Mouse (Mus musculus) neutrophil, adult 65 days (primary cell): ENCODE measurements around the gene Cks1b. TPM values are rescaled to one million over a fixed set of nuclear protein-coding genes. Genes with fewer than 3 reads are reported as not detected.

Experiments used
- total RNA-seq: library from RNA; stranded (reverse); gene quantifications from 2 replicates; pipeline ENCODE4 v1.2.4, GENCODE M21; 2023

The Cks1b gene
- total RNA-seq = 34.9 and 36.5 TPM in 2 replicates

DNA sequence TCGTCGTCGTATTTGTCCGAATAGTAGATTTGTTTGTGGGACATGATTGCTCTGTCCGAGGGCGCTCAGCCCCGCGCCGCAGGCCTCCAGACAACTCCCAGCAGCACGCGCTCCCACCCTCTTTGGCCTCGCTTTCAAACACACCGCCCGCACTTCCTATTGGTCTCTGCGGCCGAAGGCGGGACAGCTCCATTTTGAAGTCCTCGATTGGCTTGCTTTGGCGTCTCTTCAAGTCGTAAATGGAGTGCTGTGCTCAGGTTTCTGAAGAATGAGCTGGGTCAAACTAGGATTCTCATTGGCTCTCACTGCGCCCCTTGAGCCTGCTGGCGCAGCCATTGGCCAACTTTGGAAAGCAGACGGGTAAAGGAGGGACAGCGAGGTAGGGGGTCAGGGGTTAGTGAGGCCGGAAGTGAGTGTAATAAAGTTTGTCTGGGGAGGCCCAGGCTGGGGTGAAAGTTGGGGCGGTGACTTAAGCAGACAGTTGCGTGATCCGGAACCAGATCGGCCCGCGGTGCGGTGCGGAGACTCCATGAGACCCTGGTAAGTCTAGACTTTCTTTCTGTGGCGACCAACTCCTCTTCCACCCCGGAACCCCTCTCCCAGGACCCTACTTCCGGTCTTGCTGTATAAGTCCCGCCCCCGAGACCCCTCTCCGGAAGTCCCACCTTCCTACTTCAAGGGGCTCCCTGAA lies at the start of gene Cks1b, which contains the start of gene Shc1:
Gene Cks1b (minus strand): TSS at position 214 of the 691 bp plus-strand sequence.
Gene Shc1 (plus strand): TSS at position 274 of the 691 bp plus-strand sequence.

DNA sequence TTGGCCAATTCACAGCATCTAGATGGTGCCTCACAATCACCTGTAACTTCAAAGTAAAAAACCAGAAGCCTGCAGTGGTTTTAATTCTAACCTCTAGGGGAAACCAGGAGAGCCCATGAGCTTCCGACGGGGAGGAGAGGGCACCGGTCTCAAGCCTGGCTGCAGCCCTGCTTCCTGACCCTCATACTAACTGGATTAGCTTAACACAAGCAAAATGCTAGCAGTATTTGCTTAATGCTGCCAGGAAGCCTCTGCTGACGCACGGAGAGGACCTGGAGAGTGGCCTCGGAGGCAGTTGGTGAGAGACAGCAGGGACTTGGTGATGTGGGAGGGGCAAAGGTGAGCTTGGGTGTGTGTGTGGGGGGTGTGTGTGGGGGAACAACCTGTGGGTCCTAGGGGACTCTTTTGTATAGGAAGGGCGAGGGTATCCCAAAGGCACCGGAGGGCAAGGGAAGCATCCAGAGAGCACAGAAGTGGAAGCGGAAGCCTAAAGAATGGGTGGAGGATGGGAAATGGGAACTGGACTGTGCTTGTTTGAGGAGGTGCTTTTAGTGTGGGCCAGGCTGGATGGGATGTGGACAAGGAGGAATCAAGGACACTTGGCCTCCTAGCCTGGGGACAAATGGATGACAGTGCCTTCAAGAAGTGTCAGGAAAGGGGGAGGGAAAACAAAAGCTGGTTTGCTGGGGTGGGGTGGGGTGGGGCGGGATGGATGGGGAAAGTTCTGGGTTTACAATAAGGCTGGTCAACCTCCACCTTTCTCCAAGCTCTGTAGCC lies 36.4 kb upstream of the Cks1b start, which contains the start of gene Pmvk:
Gene Pmvk (plus strand): TSS at position 141 of the 777 bp plus-strand sequence.

DNA sequence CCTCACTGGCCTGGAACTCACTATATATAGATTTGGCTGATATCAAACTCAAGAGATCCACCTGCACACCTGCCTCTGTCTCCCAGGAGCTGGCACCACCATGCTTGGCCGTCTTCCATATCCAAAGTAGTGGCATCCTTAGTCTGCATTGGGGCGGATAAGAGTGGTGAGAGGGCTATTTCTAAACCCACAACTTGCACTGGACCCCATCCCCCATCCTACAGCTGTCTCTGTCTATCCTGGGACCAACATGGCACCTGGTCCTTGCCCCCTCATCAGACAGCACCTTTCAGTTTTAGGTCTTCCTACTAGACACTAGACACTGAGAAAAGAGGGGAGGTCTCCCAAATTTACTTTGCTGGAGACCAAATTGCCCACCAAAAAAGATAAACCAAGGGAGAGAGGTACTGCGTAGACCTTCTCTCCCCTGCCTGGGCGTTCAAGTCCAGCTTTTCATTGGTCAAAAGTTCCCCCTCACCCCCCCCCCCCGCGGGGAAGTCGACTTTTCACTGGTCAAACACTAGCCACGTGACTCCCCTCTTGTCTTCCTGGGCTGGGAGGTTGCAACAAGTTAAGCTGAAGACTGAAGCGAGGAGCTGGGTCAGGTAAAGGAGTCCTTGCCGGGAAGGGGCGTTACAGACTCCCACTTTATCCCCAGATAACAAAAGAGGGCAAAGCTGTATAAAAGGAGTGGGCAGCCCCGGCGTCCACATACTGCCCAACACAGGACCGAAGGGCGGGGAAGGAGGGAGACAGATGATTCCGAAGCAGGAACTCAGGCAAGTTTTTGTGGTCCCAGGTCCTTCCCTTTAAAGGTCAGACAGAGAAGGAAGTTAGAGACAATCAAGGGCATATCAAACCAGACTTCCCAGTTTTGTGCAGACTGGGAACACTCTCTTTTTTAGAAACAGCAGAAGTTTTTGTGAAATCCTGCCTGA lies 18.3 kb upstream of the Cks1b start, which contains the start of gene Pbxip1:
Gene Pbxip1 (plus strand): TSS at position 531 of the 938 bp plus-strand sequence.

DNA sequence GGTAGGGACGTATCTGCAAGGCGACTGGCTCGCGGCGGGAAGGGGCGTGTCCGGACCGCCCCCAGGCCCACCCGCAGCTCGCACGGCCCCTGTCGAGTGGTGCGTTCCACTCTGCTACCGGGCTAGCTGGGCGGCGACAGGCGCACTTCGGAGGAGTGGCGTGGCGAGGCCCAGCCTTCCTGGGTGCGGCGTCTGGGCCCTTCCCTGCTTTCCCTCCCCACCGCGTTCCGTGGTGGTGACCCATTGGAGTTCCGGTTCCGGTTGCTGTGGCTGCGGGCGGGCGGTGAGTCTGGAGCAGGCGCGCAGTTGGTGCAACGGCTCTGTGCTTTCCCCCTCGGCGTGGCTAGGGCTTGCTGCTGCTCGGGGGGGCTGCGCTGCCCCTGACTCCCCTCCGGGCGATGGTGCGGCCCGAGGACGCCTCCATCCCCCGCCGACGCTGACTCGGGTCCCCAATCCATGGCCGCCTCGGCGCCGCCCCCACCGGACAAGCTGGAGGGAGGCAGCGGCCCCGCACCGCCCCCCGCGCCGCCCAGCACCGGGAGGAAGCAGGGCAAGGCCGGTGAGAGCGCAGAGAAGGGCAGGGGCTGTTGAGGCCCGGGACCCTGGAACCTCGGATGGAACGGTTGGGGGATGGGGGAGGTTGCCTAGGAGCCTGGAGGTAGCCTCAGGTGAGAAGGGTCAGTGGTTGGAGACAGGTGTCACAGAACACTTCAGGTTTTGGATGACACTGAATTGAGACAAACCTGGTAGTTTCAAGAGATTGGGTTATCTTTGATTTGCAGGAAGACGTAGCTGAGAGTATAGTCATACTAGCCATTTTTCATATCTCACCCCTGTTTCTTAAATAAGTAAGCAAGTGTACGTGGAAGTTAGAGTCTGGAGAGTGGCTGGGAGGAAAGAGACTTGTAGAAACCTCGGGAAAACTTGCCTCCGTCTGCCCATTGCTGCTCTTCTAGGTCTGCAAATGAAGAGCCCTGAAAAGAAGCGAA lies 12.3 kb upstream of the Cks1b start, which contains the start of gene Pygo2:
Gene Pygo2 (plus strand): TSS at position 44 of the 989 bp plus-strand sequence.

DNA sequence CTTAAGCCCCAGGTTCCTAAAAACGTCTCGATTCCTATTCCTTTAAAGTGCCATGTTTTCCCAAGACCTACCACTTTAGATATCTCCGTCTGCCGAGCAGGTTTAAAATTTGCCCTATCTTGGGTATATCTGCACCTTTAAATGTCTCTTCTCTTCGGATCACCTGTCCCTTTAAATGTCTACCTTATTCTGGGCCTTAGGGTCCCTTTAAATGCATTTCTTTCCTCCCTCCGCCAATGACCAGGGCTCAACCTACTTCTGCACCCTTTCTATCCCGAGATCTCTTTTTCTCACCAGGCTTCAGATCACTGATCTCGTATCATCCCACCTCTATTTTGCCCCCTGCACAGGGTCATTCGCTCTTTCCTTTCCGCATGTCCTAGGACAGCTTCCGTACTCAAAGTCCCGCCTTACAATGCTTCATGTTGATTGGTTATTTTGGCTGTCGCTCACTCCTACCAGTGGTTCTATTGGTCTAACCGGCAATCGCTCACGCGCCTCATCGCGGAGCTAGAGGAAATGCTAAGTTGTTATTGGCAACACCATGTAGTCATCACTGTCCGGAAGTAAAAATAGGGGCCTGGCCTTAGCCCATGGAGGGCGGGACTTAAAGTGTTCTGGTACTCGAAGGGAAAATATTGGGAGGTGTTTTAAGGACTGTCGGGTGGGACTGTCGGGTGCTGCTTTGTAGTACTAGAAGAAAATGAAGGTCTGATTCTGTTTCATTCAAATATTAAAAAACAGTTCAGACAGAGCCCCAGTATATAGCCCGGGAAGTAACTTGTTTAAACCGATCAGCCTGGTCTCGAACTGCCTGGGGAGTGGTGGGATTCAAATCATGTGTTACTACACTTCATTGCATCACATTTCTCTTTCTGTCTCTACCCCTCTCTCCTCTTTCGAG lies 6.4 kb downstream of the Cks1b start, which contains the start of gene Flad1:
Gene Flad1 (minus strand): TSS at position 381 of the 904 bp plus-strand sequence.

DNA sequence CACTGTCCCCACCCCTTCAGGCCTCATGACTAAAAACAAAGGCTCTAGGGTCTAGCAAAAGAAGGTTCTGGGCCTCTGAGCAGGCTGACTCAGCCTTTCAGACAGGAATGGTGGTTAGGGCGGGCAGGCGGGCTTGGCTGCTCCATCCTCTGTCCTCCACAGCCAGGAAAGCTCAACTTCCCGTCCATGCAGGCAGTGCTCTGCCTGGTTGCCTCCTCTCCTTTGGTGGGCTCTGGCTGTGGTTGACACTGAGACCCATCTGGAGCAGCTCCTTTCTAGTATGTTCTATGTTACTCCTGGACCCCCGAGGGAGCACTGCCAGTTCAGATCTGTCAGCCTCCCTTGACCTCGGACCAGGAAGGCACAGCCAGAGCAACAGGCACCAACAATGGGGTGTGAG lies 15.5 kb downstream of the Cks1b start, which contains the start of gene Lenep:
Gene Lenep (minus strand): TSS at position 101 of the 400 bp plus-strand sequence.

DNA sequence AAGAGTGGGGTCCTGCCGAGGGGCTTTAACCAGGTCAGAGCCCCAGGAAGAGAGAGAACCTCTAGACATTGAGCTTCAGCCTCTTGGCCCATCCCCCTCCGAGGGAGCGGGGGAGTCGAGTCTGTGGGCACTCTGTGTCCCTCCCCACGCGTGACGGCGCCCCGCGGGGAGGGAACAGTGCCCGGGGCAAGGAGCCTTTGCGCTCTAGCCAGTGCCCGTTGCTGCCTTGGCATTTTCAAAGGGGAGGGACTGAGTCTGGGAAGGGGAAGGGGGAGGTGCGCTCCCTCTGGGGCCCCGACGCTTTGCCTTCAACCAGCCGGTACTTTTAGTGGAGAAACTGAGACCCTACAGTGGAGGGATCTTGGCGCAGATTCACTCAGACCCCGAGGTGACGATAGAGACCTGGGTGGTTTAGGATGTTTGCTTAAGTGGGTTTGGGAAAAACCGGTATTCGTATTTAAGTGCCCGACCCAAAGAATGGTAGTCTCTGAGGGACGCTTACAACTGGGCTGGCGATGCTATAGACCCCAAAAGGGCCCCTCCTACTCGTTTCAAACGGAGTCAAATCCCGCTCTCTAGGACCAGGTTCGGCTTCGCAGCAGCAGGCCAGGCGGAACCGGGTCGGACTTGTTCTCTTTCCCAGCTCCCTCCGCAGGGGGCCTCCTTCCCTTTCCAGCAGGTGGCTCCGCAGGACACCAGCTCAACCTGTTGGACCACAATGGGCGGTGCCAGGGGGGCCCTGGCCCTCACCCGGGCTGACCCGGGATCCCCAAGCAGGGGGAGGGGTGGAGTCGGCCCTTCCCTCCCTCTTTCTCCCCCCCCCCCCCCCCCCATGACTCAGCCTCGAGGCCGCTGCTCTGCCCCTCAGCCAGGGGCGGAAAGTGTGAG lies 23.9 kb downstream of the Cks1b start, which contains the start of gene Zbtb7b:
Gene Zbtb7b (minus strand): TSS at position 771 of the 888 bp plus-strand sequence.

Other genes with a start within 250 kb of the Cks1b start
- gene Scamp3, start 240.9 kb downstream of the Cks1b start, total RNA-seq = 34.0 and 35.9 TPM in 2 replicates
- 5.8 and 6.9 TPM in 2 replicates for gene Fam189b, start 235.2 kb downstream of the Cks1b start, total RNA-seq
- 78.7 and 83.6 TPM in 2 replicates for gene Gba, start 215.5 kb downstream of the Cks1b start, total RNA-seq
- gene Thbs3, start 203.2 kb downstream of the Cks1b start, total RNA-seq = 1.1 and 1.2 TPM in 2 replicates
- gene Mtx1, start 191.3 kb downstream of the Cks1b start, total RNA-seq = 50.5 and 53.4 TPM in 2 replicates
- not detected in 2 replicates for gene Muc1, start 189.3 kb downstream of the Cks1b start, total RNA-seq
- 29.1 and 52.6 TPM in 2 replicates for gene Krtcap2, start 172.4 kb downstream of the Cks1b start, total RNA-seq
- gene Trim46, start 172.1 kb downstream of the Cks1b start, total RNA-seq = 0.41 and 0.88 TPM in 2 replicates
- gene Dpm3, start 159.0 kb downstream of the Cks1b start, total RNA-seq = 32.9 and 36.0 TPM in 2 replicates
- 16.1 and 18.9 TPM in 2 replicates for gene Slc50a1, start 147.8 kb downstream of the Cks1b start, total RNA-seq
- gene Efna1, start 137.2 kb downstream of the Cks1b start, total RNA-seq = not detected in 2 replicates
- gene Efna3, start 95.4 kb downstream of the Cks1b start, total RNA-seq = not detected in 2 replicates
- not detected in 2 replicates for gene Efna4, start 80.4 kb downstream of the Cks1b start, total RNA-seq
- 100 and 106 TPM in 2 replicates for gene Adam15, start 68.4 kb downstream of the Cks1b start, total RNA-seq
- not detected in 2 replicates for gene Dcst2, start 56.4 kb downstream of the Cks1b start, total RNA-seq
- not detected in 2 replicates for gene Dcst1, start 53.1 kb downstream of the Cks1b start, total RNA-seq
- gene Zbtb7b, start 23.6 kb downstream of the Cks1b start, total RNA-seq = 127 and 136 TPM in 2 replicates
- not detected in 2 replicates for gene Lenep, start 15.6 kb downstream of the Cks1b start, total RNA-seq
- 10.6 and 12.5 TPM in 2 replicates for gene Flad1, start 6.5 kb downstream of the Cks1b start, total RNA-seq
- 111 and 115 TPM in 2 replicates for gene Shc1, start 60 bp upstream of the Cks1b start, total RNA-seq
- 38.4 and 48.7 TPM in 2 replicates for gene Pygo2, start 11.8 kb upstream of the Cks1b start, total RNA-seq
- gene Pbxip1, start 18.3 kb upstream of the Cks1b start, total RNA-seq = 159 and 187 TPM in 2 replicates
- gene Pmvk, start 36.2 kb upstream of the Cks1b start, total RNA-seq = 4.6 and 10.3 TPM in 2 replicates
- gene Kcnn3, start 101.8 kb upstream of the Cks1b start, total RNA-seq = 0.25 and 0.32 TPM in 2 replicates